Mouse (Mus musculus): ENCODE measurements at regions not wholly inside any gene's neighbourhood (a gene's known extent, or its start where the extent isn't known, plus 50 kb on each side); places are given as distances from the start of the nearest gene placed in this dataset.

GRCm38 (mm10) chr1:96410837-96411612 lies 460.9 kb downstream of the Slco4c1 start:
- TF ChIP-seq CTCF (conservative IDR thresholded peaks at IDR 0.05; ENCODE audit: low read length) = no peak
- no peak for TF ChIP-seq NANOG (IDR thresholded peaks at IDR 0.05; ENCODE audit: borderline replicate concordance, low read length)

All from E14TG2a.4 (cell line).